Comparison of ENCODE assay signal across 13 mouse cellular contexts in the genomic region with DNA sequence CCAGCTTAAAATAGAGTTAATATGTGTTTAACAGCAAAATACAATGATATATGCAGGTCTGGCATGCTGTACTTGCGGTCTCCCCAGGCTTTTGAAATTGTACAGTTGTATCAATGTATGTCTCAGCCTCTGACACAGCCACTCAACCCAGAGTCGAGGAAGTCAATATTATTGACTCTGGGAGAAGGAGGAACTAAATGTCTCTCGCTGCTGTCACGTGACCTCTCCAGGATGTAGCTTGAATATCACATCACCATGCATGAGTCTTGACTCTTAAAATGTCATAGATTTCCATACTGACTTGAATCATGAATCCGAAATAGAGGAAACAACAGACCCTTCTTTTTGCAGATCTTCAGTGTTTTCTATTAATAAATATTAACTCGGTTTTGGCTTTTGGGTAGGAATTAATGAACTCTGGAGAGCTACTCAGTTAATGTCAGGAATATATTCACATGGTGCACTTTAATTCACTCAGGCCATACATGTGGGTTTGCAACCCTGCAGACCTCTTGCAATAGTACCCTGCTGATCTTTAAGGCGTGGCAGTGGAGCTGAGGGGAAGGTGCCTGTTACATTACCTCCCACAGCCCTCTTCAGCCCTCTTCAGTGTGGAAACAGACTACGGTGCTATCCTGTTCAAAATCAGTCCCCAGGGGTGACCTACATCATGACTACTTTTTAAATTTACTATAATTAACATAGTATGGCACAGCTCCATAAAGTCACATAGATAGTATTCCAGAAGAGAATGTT.
DNase-seq lines count a peak whose midpoint lies in the region; ATAC-seq and TF ChIP-seq lines count a peak whose summit lies in the region.
"Had no signal": no experiment of that assay in that cellular context is flagged by ENCODE, and none has a peak within 500 bp of the region (broad histone marks: within the 10 kb centered on the region; RNA-seq: fewer than 3 reads in every experiment).

No protein-coding gene starts in this region.

- ATAC-seq in liver, postnatal 0 days = no peak
- peak; percentile 80 for ATAC-seq in monocyte, adult 5-6 weeks (replicated peaks; ENCODE audit: insufficient number of reproducible peaks, low FRiP score, low TSS enrichment, poor library complexity, severe bottlenecking)

- H3K27me3 ChIP-seq in liver, adult 2 months (ENCODE audit: control insufficient read depth, insufficient read depth, low read length) = no peaks in the 10 kb centered on the region
- no peaks in the 10 kb centered on the region for H3K27me3 ChIP-seq in liver, postnatal 0 days (ENCODE audit: insufficient read depth, low read length)
- H3K27me3 ChIP-seq: lung, embryonic 15.5 days had no signal

- no peaks in the 10 kb centered on the region for H3K79me2 ChIP-seq in liver, adult 2 months (ENCODE audit: control insufficient read depth, insufficient read depth, low read length)

- TF ChIP-seq POLR2A in liver, adult 2 months (IDR thresholded peaks at IDR 0.05; ENCODE audit: extremely low read depth, insufficient read depth, low read length) = no peak

- H3K4me2 ChIP-seq in liver, postnatal 0 days (ENCODE audit: low read depth, low read length) = no peak overlapping the region
- H3K4me2 ChIP-seq: forebrain, embryonic 12.5 days; lung, embryonic 15.5 days; neural tube, embryonic 13.5 days had no signal

- no peak overlapping the region for H3K9ac ChIP-seq in liver, adult 2 months (ENCODE audit: low read depth, low read length)
- H3K9ac ChIP-seq in liver, postnatal 0 days (replicated peaks) = no peak overlapping the region
- H3K9ac ChIP-seq: forebrain, embryonic 12.5 days; lung, embryonic 15.5 days; neural tube, embryonic 13.5 days had no signal

- H3K4me3 ChIP-seq in liver, adult 2 months (ENCODE audit: insufficient read depth, low read depth, low read length) = no peak overlapping the region
- no peak overlapping the region for H3K4me3 ChIP-seq in liver, postnatal 0 days (ENCODE audit: low read depth, low read length)
- H3K4me3 ChIP-seq in brown adipose tissue, adult 24 weeks (ENCODE audit: insufficient read depth, low read depth, low read length) = no peak overlapping the region
- H3K4me3 ChIP-seq: forebrain, embryonic 12.5 days; lung, embryonic 15.5 days; neural tube, embryonic 13.5 days had no signal

- TF ChIP-seq CTCF in liver, adult 2 months (IDR thresholded peaks at IDR 0.05; ENCODE audit: low read depth, low read length) = no peak
- no peak for TF ChIP-seq CTCF in liver, postnatal 0 days (IDR thresholded peaks at IDR 0.05; ENCODE audit: low read depth)

- H3K27ac ChIP-seq in liver, adult 2 months (replicated peaks; ENCODE audit: insufficient read depth, low read depth, low read length) = no peak overlapping the region
- no peak overlapping the region for H3K27ac ChIP-seq in liver, postnatal 0 days (ENCODE audit: low read depth)
- peak overlapping the region; percentile 38; the same call in 1 of the 2 replicates for H3K27ac ChIP-seq in brown adipose tissue, adult 24 weeks (replicated peaks; ENCODE audit: low read depth, low read length)
- H3K27ac ChIP-seq: forebrain, embryonic 12.5 days; kidney, postnatal 0 days; lung, embryonic 15.5 days; neural tube, embryonic 13.5 days had no signal

- DNase-seq in liver, adult 2 months (ENCODE audit: extremely low read depth, low read depth, low spot score) = peak; percentile 15
- DNase-seq in liver, postnatal 0 days = no peak
- peak; percentile 64 for DNase-seq in CD4-positive, CD25-positive, alpha-beta regulatory T cell, adult 2 months (ENCODE audit: low read depth, low spot score)
- DNase-seq in gastrocnemius, postnatal 4 days (ENCODE audit: low spot score in 2 of 2) = no peak
- DNase-seq in layer of hippocampus, adult 9-11 months = no peak
- DNase-seq: liver; right cerebral cortex, postnatal 14 days had no signal

- 68% methylated on average over 8 of the region's 8 CpGs for WGBS in liver, adult 2 months
- 49% methylated on average over 8 of the region's 8 CpGs for WGBS in liver, postnatal 0 days (ENCODE audit: insufficient replicate concordance)

- no peaks in the 10 kb centered on the region for H3K36me3 ChIP-seq in liver, adult 2 months (ENCODE audit: control insufficient read depth, insufficient read depth, low read length)
- no peaks in the 10 kb centered on the region for H3K36me3 ChIP-seq in liver, postnatal 0 days (replicated peaks; ENCODE audit: insufficient read depth, low read length)
- H3K36me3 ChIP-seq: forebrain, embryonic 12.5 days; lung, embryonic 15.5 days; neural tube, embryonic 13.5 days had no signal

- peaks cover 5% of the 10 kb centered on the region; the same call in 1 of the 2 replicates for H3K9me3 ChIP-seq in liver, postnatal 0 days (ENCODE audit: low read length)
- H3K9me3 ChIP-seq: forebrain, embryonic 12.5 days; lung, embryonic 15.5 days; neural tube, embryonic 13.5 days had no signal

- no peaks in the 10 kb centered on the region; the same call in 1 of the 2 replicates for H3K4me1 ChIP-seq in liver, adult 2 months (ENCODE audit: control insufficient read depth, insufficient read depth, low read length)
- H3K4me1 ChIP-seq in liver, postnatal 0 days (ENCODE audit: insufficient read depth) = peaks cover 4% of the 10 kb centered on the region; the same call in 1 of the 2 replicates
- peaks cover 14% of the 10 kb centered on the region for H3K4me1 ChIP-seq in brown adipose tissue, adult 24 weeks (ENCODE audit: control insufficient read depth, insufficient read depth, insufficient read length, low read length)
- H3K4me1 ChIP-seq: forebrain, embryonic 12.5 days; lung, embryonic 15.5 days; neural tube, embryonic 13.5 days had no signal

- no peak for TF ChIP-seq EP300 in liver, postnatal 0 days (IDR thresholded peaks at IDR 0.05; ENCODE audit: low read depth)

Comparison
In these comparisons a context has a peak if more than half of its experiments do, and no peak if none do; other contexts are left out.
1. DNase-seq: peak in liver, adult 2 months (single experiment) and CD4-positive, CD25-positive, alpha-beta regulatory T cell, adult 2 months (single experiment); none in liver, postnatal 0 days (single experiment), gastrocnemius, postnatal 4 days (0 of 2) and layer of hippocampus, adult 9-11 months (single experiment).